Mouse (Mus musculus): ENCODE measurements around the gene Rhbdl3. TPM values are rescaled to one million over a fixed set of nuclear protein-coding genes. Genes with fewer than 3 reads are reported as not detected.
"Not testable (repeated sequence)": the region's sequence is repeated elsewhere in the genome, so short reads cannot be mapped to it uniquely, and the experiment has no call there.

The Rhbdl3 gene
- total RNA-seq, 2 experiments from 2014 or later = 0.21 to 1.2 TPM

DNA sequence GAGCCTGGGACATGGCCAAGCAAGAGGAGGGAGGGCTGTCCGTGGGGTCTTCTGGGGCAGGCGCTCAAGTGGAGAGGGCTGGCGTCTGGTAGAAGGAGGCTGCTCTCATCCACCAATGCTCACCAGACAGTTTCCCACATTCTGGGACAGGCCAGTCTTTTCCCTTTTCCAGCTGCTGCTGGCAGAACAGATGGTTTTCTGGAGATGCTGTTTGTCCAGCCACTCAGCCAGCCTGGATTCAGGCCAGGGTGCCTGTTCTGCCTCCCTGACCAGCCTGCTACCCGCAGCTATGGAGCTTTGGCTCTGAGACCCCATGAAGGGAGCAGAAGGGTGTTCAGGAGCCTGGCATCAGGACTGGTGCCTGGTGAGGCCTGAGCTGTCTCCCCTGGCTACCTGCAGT, 10.6 kb downstream of the Rhbdl3 start:
- ATAC-seq (replicated peaks; ENCODE audit: poor library complexity, severe bottlenecking) = no peak

DNA sequence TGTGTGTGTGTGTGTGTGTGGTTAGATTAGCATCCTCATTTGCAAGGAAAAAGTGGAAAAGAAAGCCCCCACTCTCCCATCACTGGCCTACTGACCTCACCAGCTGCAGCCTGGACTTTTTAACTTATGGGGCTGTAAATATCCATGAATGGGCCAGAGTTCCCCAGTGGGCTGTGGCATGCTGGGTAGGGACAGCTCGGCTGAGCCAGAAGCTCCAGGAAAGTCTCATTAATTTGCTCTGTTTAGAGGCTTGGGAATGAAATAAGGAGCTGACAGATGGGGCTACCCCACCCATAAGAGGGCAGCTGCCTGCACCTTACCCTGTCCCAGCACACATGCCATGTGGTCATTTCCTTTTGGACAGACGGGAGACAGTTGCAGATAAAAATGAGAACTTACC, 11.3 kb downstream of the Rhbdl3 start:
- ATAC-seq (replicated peaks; ENCODE audit: poor library complexity, severe bottlenecking) = no peak

DNA sequence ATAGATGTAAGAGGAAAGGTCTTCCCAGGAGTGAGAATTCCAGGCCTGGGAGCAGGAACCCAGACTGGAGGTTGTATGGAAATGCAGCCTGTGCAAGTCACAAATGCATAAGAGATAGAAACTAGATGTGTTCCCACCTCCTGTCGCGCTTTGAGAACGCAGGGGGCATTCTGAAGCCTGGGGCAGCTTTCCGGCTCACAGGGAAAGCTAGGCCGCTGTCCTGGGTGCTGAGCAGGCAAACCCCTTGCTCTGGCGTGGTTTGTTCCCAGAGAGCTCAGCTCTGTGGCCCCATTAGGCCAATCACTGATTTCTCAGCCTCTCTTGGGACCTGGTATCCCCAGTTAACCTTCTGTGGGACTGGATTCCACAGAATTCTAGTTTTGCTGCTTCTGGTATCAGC, 11.9 kb downstream of the Rhbdl3 start:
- ATAC-seq (replicated peaks; ENCODE audit: poor library complexity, severe bottlenecking) = no peak

DNA sequence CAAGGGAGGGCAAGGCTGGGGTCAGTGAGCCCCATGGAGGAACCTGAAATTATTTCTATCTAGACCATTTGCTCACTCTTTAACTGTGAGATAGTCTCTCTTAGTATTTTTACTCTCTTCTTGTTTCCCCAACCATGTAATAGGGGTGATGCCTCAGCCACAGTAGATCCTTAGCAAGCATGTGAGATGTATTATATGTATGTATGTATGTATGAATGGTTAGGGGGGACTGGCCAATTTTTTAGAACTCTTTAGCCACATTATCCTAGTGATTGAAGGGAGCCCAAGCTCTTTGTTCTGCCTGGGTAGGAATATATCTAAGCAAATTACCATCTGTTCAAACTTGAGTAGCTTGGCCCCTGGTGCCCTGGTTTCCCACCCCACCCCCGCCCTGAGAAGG, 12.8 kb downstream of the Rhbdl3 start:
- no peak for ATAC-seq (replicated peaks; ENCODE audit: poor library complexity, severe bottlenecking)

DNA sequence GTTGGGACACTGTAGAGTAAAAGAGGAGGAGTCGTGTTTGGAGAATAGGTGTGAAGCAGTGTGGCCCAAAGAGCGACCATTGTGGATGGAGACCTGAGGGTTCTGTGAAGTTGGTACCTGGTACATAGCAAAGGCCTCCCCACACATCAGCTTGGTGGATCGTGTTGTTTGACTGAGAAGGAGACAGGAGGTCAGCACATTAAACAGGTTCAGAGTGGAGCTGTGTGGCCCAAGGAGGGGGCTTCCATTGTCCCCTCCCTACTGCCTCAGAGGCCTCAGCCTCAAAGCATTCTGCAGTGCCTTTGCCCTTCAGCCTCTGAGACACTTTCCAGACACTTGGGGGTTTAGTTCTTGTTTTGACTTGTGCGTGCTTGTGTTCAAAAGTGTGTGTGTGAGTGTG, 13.2 kb downstream of the Rhbdl3 start:
- ATAC-seq (replicated peaks; ENCODE audit: poor library complexity, severe bottlenecking) = no peak

DNA sequence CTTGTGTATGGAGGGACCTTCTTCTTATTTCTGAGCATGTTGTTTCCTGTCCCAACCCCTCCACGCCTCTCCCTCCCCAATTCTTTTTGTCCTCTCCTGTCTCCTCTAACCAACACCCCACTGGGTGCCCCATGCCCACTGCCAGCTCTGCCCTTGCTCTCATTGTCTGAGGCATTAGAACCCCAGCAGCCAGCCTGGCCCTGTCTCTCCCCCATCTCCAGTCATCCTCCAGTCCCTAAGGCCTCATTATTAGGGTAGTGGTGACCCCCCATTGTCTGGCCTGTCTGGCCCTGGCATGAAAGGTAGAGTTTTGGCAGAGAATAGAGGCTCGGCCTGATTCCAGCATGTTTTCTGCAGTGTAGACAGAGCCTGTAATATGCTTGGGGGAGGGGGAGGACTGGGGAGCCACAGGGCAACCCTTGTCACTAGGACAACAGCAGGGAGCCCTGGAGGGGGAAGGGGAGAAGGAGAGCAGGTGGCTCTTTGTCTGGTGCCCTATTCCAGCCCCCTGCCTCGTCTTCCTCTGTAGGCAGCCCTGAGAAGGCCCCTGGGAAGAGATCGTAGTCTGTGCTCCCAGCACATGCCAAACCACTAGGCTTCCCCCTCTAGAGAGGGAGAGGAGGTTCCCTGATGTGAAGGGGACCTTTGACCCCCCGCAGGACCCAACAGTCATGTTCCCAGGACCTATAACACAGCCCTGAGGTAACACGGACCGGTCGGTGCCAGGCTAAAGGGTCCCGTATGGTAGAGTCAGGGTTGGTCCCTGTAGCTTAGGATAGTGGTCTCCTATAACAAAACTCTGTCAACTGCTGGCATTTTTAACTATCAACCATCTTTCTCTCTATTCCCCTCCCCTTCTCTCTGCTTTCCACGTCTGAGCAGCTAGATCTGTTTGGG, 15.3 kb downstream of the Rhbdl3 start:
- ATAC-seq (replicated peaks; ENCODE audit: poor library complexity, severe bottlenecking) = no peak

DNA sequence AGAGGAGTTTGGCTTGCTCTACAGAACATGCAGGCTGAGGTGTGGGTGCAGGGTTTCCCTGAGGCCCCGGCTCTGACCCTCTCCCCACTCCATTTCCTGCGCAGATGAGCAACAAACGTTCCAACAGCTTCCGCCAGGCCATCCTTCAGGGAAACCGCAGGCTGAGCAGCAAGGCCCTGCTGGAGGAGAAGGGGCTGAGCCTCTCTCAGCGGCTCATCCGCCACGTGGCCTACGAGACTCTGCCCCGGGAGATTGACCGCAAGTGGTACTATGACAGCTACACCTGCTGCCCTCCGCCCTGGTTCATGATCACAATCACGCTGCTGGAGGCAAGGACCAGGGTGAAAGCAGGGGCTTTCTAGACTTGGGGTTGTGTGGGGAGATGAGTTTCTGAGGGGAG, 22.5 kb downstream of the Rhbdl3 start:
- ATAC-seq (replicated peaks; ENCODE audit: poor library complexity, severe bottlenecking) = peak; percentile 89

DNA sequence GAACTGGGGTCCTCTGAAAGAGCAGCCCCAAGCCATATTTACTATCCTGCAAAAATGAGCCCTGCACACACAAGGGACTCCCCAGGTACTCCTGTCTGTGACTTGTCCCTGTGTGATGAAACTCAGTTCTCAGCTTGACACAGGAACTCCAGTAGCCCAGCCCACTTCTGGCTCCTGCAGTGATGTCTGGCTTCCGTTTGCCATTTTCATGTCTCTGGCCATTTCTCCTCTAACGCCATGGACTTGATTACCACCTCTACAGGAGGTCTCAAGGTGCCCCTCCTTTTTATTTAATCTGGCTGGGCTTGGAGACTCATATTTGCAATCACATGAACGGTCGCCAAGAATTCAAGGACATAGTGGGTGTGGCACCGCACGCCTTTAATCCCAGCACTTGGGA, 23.9 kb downstream of the Rhbdl3 start:
- no peak for ATAC-seq (replicated peaks; ENCODE audit: poor library complexity, severe bottlenecking)

DNA sequence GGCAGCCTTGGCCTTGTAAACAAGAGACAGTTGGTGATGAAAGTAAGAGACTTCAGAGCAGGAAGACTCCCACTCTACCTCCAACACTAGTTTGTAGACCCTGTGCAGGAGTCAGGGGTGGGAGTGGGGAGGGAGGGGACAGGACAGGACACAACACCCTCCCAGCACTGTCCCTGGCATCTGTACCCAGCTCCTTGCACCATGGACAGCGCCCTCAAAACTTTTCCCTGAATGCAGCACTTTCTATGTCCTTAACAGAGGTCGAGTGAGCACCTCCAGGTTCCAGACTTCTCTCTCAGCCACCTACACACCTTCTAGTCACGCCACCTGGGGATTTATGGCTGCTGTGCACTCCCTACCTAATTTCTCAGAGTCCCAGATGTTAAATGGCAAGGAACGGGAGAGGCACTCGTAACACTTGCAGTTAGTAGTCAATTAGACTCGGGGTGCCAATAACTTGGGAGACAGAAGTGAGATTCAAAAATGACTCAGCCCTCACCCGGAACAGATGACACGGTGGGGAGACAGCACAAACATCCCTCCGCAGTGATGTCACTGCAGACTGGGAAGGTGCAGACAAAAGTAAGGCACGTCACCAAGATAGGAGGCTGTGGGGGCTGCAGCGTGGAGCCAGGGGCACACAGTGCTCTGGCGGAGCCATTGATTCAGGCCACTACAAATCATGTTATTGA, 32.1 kb downstream of the Rhbdl3 start:
- no peak for ATAC-seq (replicated peaks; ENCODE audit: poor library complexity, severe bottlenecking)

DNA sequence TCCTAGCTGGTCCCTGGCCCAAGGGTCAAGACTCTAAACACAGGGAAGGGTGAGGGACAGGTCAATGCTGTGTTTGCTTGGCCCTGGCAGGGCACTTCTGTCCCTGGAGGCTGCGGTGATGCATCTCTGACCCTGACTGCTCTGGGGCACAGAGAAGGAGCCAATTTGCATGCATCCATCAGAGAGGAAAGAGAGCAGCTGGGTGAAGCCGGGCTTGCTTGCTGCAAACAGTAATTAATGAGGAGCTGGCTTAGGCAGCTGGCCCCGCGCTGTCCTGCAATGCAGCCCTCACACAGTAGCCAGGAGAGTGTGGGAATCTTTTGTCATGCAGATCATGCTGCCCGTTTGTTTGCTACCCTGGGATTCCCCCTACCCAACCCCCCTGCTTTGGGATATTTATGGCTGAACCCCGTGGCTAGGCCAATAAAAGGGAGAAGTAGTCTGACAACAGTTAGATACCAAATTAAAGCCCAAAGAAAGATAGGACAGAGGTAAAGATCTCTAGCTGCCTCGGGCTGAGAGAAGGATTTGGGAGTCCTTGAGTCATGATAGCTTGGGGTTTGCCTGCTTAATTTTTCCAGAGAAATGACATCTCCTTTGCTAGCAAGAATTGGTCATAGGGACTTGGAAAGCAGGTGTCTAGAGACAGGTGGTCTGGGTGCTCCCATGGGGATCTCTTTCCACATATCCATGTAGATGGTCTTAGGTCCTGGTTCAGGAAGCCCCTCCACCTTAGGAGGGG, 35.1 kb downstream of the Rhbdl3 start:
- ATAC-seq (replicated peaks; ENCODE audit: poor library complexity, severe bottlenecking) = no peak

DNA sequence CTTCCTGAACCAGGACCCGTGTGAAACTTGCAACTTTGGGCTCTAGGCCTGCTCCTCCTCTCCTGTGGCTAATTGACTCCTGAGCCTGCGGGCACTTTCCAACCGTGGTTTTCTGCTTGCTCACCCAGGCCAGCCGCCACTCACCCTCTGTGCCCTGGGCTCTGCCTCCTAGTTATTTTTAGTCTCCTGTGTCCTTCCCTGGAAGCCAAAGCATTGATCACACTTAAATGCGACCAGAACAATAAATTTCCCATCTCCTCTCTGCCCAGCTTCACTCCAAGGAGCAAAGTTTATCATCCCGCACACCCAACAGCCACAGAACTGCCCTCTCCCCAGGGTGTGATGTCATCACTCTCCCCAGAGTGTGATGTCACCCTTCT, 35.6 kb downstream of the Rhbdl3 start:
- ATAC-seq (replicated peaks; ENCODE audit: poor library complexity, severe bottlenecking) = no peak

DNA sequence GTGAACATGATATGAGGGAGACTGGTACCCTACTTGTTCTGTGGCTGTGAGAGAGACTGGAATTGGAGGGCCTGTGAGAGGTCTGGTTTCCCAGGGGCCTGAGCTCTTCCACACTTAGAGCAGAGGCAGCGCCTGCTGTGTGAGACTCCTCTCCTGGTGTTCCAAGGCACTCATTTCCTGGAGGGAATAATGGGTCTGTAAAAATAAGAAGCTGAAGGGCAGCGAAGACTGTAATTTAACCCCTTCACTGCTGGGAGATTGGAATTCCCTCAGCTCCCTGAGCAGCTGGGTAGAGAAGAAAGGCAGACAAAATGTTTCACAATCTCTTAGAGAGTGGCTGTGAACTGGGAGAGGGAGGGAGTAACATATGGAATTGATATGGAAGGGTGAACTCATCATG, 41.8 kb downstream of the Rhbdl3 start:
- no peak for ATAC-seq (replicated peaks; ENCODE audit: poor library complexity, severe bottlenecking)

DNA sequence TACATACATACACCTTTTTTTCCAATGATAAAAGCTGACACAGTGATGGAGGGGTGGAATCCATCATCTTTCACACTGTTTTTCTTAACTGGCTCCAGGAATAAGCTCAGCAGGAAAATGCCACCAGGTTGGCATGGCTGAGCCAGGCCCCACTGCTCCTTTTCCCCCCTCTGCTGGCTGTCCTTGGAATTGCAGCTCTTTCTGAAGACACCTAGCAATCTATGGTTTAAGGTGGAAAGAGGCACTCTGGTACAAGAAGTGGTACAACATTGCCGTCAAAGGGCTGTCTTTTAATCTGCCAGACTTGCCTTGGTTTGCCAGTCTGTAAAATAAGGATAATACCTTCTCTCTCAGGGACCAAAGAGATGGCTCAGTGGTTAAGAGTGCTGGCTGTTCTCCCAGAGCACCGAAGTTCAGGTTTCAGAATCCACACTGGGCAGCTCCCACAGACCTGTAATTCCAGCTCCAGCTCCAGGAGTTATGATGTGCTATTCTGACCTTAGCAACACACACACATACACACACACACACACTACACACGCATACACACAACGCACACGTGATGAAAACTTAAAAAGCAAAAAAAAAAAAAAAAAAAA, 51.2 kb downstream of the Rhbdl3 start:
- peak; percentile 68; the same call in 1 of the 2 replicates for ATAC-seq (replicated peaks; ENCODE audit: poor library complexity, severe bottlenecking)

DNA sequence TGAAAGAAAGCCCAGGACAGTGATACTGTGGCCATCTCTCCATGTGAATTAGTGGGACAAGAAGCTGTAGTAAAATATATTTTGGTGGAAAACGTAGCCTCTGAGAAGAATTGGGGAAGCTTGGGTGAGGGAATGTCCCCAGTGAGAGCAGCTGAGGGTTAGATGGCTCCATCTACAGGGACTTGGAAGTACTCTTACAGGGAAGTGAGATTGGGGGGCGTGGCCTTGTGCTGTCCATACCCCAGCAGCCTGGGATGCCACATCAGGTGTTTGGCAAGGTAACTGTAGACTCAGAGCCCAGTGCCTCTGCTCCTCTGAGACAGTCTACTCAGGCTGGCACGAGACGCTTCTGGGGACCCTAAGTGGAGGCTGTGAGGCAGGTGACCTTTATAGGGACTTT, 54.1 kb downstream of the Rhbdl3 start:
- ATAC-seq (replicated peaks; ENCODE audit: poor library complexity, severe bottlenecking) = peak; percentile 96

DNA sequence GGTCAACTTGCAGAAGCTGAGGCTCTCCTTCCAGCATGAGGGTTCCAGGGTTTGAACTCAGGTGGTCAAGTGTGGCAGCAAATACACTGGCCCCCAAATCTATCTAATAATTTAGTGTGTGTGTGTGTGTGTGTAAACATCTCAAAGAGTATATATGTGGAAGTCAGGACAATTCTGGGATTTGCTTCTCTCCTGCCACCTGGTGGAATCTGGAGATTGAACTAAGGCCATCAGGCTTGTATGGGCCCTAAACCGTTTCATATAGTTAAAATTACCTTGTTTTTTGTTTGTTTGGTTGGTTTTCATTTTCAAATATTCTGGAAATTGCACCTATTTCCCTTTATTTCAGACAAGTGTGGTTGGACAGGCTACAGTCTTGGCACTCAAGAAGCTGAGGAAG, 68.2 kb downstream of the Rhbdl3 start:
- ATAC-seq (replicated peaks; ENCODE audit: poor library complexity, severe bottlenecking) = no peak

DNA sequence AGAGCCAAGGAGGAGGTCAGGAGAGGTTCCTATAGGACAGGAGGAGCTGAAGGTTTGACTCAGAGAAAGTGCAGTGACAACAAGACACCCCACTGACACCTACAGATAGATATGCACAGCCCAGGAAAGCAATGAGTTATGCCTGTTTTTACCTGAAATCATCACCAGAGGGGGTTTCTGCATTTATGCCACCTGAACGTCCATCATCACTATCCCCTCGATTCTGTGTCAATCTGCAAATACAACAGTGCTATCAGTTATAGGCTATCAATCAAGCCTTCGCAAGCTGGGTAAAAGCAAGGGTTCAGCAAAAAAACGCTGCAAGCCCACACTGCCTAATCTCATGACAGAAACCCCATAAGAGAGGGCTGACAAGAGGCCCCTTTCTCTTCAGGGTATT, 75.9 kb downstream of the Rhbdl3 start:
- ATAC-seq (replicated peaks; ENCODE audit: poor library complexity, severe bottlenecking) = no peak

DNA sequence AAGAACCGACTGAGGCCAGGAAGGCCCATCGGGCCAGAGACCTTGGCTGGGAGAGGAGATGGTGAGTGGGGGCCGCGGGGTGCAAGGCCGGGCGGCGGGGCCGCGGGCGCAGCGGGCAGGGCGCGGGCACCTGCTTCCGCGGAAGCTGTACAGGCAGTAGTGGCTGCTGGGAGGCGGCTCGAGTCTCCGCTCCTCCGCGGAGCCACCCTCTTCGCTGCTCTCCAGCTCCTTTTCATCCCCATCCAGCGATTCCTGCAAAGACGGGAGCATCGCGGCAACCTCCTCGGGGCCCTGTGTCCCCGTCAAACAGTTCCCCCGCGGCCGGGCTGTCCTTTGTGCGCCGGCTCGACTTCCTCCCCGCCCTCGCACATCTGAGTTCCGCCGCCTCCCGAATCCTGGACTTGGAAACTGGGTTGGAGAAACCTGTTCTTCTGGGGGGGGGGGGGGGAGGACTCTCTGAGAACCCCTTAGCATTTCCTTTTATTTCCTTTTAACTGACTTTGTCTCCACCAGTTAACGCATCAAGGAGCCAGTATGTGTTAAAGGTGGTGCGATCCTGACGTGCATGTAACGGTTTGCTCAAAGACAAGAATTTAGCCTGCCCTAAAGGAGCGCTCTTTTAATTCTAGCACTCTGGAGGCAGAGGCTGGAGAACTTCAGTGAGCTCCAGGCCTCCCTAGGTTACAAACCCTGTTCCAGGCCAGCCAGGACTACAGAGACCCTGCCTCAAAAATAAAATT, 77.2 kb downstream of the Rhbdl3 start, which contains the start of gene 5730455P16Rik:
5730455P16Rik (minus strand) TSS at position 323 of the 740 bp plus-strand sequence.
- ATAC-seq (replicated peaks; ENCODE audit: poor library complexity, severe bottlenecking) = peak; percentile 91

DNA sequence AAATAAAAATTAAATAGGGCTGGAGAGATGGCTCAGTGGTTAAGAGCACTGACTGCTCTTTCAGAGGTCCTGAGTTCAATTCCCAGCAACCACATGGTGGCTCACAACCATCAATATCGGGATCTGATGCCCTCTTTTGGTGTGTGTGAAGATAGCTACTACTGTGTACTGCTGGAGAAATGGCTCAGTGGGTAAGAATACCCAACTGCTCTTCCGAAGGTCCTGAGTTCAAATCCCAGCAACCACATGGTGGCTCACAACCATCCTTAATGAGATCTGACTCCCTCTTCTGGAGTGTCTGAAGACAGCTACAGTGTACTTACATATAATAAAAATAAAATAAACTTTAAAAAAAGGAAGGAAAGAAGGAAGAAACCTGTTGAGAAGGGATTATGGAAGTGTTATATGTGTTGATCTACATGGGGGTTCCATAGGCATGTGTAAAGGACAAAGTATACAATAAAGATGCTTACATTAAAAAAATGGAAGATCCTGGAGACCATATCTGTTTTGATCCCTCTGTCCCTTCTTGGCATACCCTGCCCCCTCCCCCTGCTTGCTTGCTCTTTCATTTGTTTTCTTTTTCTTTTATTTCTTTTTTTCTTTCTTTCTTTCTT, 77.8 kb downstream of the Rhbdl3 start:
- ATAC-seq (replicated peaks; ENCODE audit: poor library complexity, severe bottlenecking) = not testable (repeated sequence)

DNA sequence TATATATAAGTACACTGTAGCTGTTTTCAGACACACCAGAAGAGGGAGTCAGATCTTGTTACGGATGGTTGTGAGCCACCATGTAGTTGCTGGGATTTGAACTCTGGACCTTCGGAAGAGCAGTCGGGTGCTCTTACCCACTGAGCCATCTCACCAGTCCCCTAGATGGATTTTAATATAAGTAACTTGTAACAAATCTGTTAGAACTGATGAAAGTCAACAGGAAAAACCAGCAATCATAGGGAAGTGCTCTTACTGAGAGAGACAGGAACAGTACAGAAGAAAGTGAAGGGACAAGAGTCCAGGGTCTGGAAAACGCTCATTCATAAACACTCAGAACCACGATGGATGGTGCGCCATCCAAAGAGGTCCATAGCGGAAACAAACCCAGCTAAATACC, 78.5 kb downstream of the Rhbdl3 start:
- ATAC-seq (replicated peaks; ENCODE audit: poor library complexity, severe bottlenecking) = not testable (repeated sequence)

Data from granulocyte monocyte progenitor cell, adult 5-6 weeks (primary cell).